Mouse (Mus musculus): ENCODE data around the gene Gpatch1.

Gpatch1 gene

GRCm38 (mm10) chr7:35235308-35235707, 82.9 kb downstream of the Gpatch1 start:
- peak overlapping the region; percentile 81 for H3K4me3 ChIP-seq (replicated peaks; ENCODE audit: low read length)
- peaks cover 8% of the 10 kb centered on the region; the same call in 1 of the 2 replicates for H3K27me3 ChIP-seq (ENCODE audit: insufficient read depth, low read length)
- H3K9me3 ChIP-seq (ENCODE audit: low read length) = no peaks in the 10 kb centered on the region
- peaks cover 27% of the 10 kb centered on the region for H3K4me1 ChIP-seq (replicated peaks; ENCODE audit: low read depth, low read length)
- no peaks in the 10 kb centered on the region for H3K36me3 ChIP-seq (ENCODE audit: insufficient read depth, low read length)
- TF ChIP-seq POU5F1 (IDR thresholded peaks at IDR 0.05; ENCODE audit: borderline replicate concordance, low read length) (no peak), NANOG (IDR thresholded peaks at IDR 0.05; ENCODE audit: borderline replicate concordance, low read length) (no peak), CTCF (conservative IDR thresholded peaks at IDR 0.05; ENCODE audit: low read length) (no peak)

GRCm38 (mm10) chr7:35234361-35235245, 83.6 kb downstream of the Gpatch1 start:
- TF ChIP-seq CTCF (conservative IDR thresholded peaks at IDR 0.05; ENCODE audit: low read length) = no peak
- no peak; the same call in 1 of the 2 replicates for TF ChIP-seq POU5F1 (IDR thresholded peaks at IDR 0.05; ENCODE audit: borderline replicate concordance, low read length)

GRCm38 (mm10) chr7:35233861-35234260, 84.4 kb downstream of the Gpatch1 start:
- Histone ChIP-seq H3K4me3 (replicated peaks; ENCODE audit: low read length) (peak overlapping the region; percentile 81), H3K27me3 (ENCODE audit: insufficient read depth, low read length) (peaks cover 4% of the 10 kb centered on the region; the same call in 1 of the 2 replicates)

More at GRCm38 (mm10) chr7:35234361-35235245, 83.6 kb downstream of the Gpatch1 start:
- H3K9me3 ChIP-seq (ENCODE audit: low read length) = no peaks in the 10 kb centered on the region
- peak overlapping the region; percentile 81 for H3K4me3 ChIP-seq (replicated peaks; ENCODE audit: low read length)
- no peaks in the 10 kb centered on the region for H3K36me3 ChIP-seq (ENCODE audit: insufficient read depth, low read length)
- peaks cover 27% of the 10 kb centered on the region for H3K4me1 ChIP-seq (replicated peaks; ENCODE audit: low read depth, low read length)
- peaks cover 8% of the 10 kb centered on the region; the same call in 1 of the 2 replicates for H3K27me3 ChIP-seq (ENCODE audit: insufficient read depth, low read length)

GRCm38 (mm10) chr7:35232796-35233455, 85.3 kb downstream of the Gpatch1 start:
- TF ChIP-seq POU5F1 (IDR thresholded peaks at IDR 0.05; ENCODE audit: borderline replicate concordance, low read length) (no peak), CTCF (conservative IDR thresholded peaks at IDR 0.05; ENCODE audit: low read length) (no peak), NANOG (IDR thresholded peaks at IDR 0.05; ENCODE audit: borderline replicate concordance, low read length) (no peak)
- H3K9me3 ChIP-seq (ENCODE audit: low read length) = peaks cover 8% of the 10 kb centered on the region; the same call in 1 of the 2 replicates
- H3K4me1 ChIP-seq (replicated peaks; ENCODE audit: low read depth, low read length) = peaks cover 27% of the 10 kb centered on the region
- H3K36me3 ChIP-seq (ENCODE audit: insufficient read depth, low read length) = no peaks in the 10 kb centered on the region
- H3K27me3 ChIP-seq (ENCODE audit: insufficient read depth, low read length) = peaks cover 4% of the 10 kb centered on the region; the same call in 1 of the 2 replicates
- H3K4me3 ChIP-seq (replicated peaks; ENCODE audit: low read length) = peak overlapping the region; percentile 81

More at GRCm38 (mm10) chr7:35233861-35234260, 84.4 kb downstream of the Gpatch1 start:
- Histone ChIP-seq H3K36me3 (ENCODE audit: insufficient read depth, low read length) (no peaks in the 10 kb centered on the region), H3K9me3 (ENCODE audit: low read length) (peaks cover 4% of the 10 kb centered on the region; the same call in 1 of the 2 replicates), H3K4me1 (replicated peaks; ENCODE audit: low read depth, low read length) (peaks cover 27% of the 10 kb centered on the region)
- TF ChIP-seq POU5F1 (IDR thresholded peaks at IDR 0.05; ENCODE audit: borderline replicate concordance, low read length) (no peak), NANOG (IDR thresholded peaks at IDR 0.05; ENCODE audit: borderline replicate concordance, low read length) (no peak), CTCF (conservative IDR thresholded peaks at IDR 0.05; ENCODE audit: low read length) (no peak)

- peaks cover 11% of the 10 kb centered on the region; the same call in 1 of the 2 replicates for H3K9me3 ChIP-seq (ENCODE audit: low read length)
- no peak overlapping the region for H3K4me3 ChIP-seq (replicated peaks; ENCODE audit: low read length)
- peak; percentile 85 for TF ChIP-seq CTCF (conservative IDR thresholded peaks at IDR 0.05; ENCODE audit: low read length)
- TF ChIP-seq NANOG (IDR thresholded peaks at IDR 0.05; ENCODE audit: borderline replicate concordance, low read length) = no peak
- TF ChIP-seq POU5F1 (IDR thresholded peaks at IDR 0.05; ENCODE audit: borderline replicate concordance, low read length) = no peak
Measured at GRCm38 (mm10) chr7:35230333-35230732, 87.9 kb downstream of the Gpatch1 start.

More at GRCm38 (mm10) chr7:35230333-35230732, 87.9 kb downstream of the Gpatch1 start:
- peaks cover 21% of the 10 kb centered on the region for H3K4me1 ChIP-seq (replicated peaks; ENCODE audit: low read depth, low read length)
- no peaks in the 10 kb centered on the region for H3K36me3 ChIP-seq (ENCODE audit: insufficient read depth, low read length)
- 0 out of 2 replicates have a peak, but pooled peaks cover 3% of the 10 kb centered on the region for H3K27me3 ChIP-seq (ENCODE audit: insufficient read depth, low read length)
